Mouse (Mus musculus): ENCODE data around the gene Kif21a. TPM values are rescaled to one million over a fixed set of nuclear protein-coding genes. Genes with fewer than 3 reads are reported as not detected.
A peak's percentile ranks its signal among the peaks of the same experiment; 100 is the strongest.

The Kif21a gene
- 18.5 and 24.2 TPM in 2 replicates for polyA plus RNA-seq (2012; rRNA removed)

GRCm38 (mm10) chr15:91049496-91050441 lies at the start of gene Kif21a:
Gene Kif21a, minus strand, starts transcription at chr15:91049948.
- H3K4me3 ChIP-seq (ENCODE audit: insufficient read depth, low read depth, low read length): peak within 1 kb of the TSS; percentile 86
- DNase-seq: peak; percentile 87
- H3K27ac ChIP-seq (ENCODE audit: insufficient read depth, low read depth, low read length): peak within 1 kb of the TSS; percentile 53
- WGBS: 2% methylated on average over 85 of the region's 89 CpGs
- H3K27me3 ChIP-seq (replicated peaks; ENCODE audit: control insufficient read depth, insufficient read depth, low read length): no peaks in the 10 kb centered on the region
- TF ChIP-seq CTCF (conservative IDR thresholded peaks at IDR 0.05; ENCODE audit: insufficient read depth, insufficient read length, low read depth, low read length) (no peak), POLR2A (IDR thresholded peaks at IDR 0.05; ENCODE audit: low read depth, low read length) (no peak)
- no peaks in the 10 kb centered on the region for H3K36me3 ChIP-seq (ENCODE audit: control insufficient read depth, insufficient read depth, low read length)
- H3K4me1 ChIP-seq (ENCODE audit: control insufficient read depth, insufficient read depth, low read length): peaks cover 11% of the 10 kb centered on the region; the same call in 1 of the 2 replicates

GRCm38 (mm10) chr15:91096606-91097005 lies 46.9 kb upstream of the Kif21a start:
- no peak for DNase-seq
- no peak for TF ChIP-seq POLR2A (IDR thresholded peaks at IDR 0.05; ENCODE audit: low read depth, low read length)
- no peak for TF ChIP-seq CTCF (conservative IDR thresholded peaks at IDR 0.05; ENCODE audit: insufficient read depth, insufficient read length, low read depth, low read length)
- Histone ChIP-seq H3K27ac (ENCODE audit: insufficient read depth, low read depth, low read length) (no peak overlapping the region), H3K4me1 (ENCODE audit: control insufficient read depth, insufficient read depth, low read length) (no peaks in the 10 kb centered on the region), H3K36me3 (ENCODE audit: control insufficient read depth, insufficient read depth, low read length) (no peaks in the 10 kb centered on the region), H3K4me3 (ENCODE audit: insufficient read depth, low read depth, low read length) (no peak overlapping the region), H3K27me3 (replicated peaks; ENCODE audit: control insufficient read depth, insufficient read depth, low read length) (no peaks in the 10 kb centered on the region)
- WGBS: 88% methylated on average over 6 of the region's 6 CpGs

DNA sequence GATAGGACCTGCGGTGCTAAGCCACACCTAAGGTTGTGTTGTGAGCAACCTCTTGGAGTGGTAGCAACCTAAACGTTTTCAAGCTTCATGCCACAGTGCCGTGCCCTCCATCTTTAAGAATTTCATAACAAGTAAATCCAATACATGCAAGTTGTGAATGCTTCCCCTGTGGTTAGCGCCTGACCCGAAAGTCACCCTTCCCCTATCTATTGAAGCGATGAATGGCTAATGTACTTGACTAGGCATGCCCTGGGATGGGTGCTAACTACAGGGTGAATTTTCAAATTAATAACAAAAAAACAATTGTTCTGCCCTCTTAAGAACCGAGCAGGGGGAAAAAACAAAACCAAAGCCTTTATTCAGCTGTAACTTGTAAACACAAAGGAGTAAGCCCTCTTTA lies 39.7 kb upstream of the Kif21a start:
- TF ChIP-seq CTCF (conservative IDR thresholded peaks at IDR 0.05; ENCODE audit: insufficient read depth, insufficient read length, low read depth, low read length): no peak
- no peak for TF ChIP-seq POLR2A (IDR thresholded peaks at IDR 0.05; ENCODE audit: low read depth, low read length)
- H3K27me3 ChIP-seq (replicated peaks; ENCODE audit: control insufficient read depth, insufficient read depth, low read length): no peaks in the 10 kb centered on the region
- H3K4me1 ChIP-seq (ENCODE audit: control insufficient read depth, insufficient read depth, low read length): no peaks in the 10 kb centered on the region
- no peak for DNase-seq
- H3K36me3 ChIP-seq (ENCODE audit: control insufficient read depth, insufficient read depth, low read length): no peaks in the 10 kb centered on the region
- no peak overlapping the region for H3K27ac ChIP-seq (ENCODE audit: insufficient read depth, low read depth, low read length)
- WGBS: 85% methylated on average over 7 of the region's 7 CpGs
- H3K4me3 ChIP-seq (ENCODE audit: insufficient read depth, low read depth, low read length): no peak overlapping the region

DNA sequence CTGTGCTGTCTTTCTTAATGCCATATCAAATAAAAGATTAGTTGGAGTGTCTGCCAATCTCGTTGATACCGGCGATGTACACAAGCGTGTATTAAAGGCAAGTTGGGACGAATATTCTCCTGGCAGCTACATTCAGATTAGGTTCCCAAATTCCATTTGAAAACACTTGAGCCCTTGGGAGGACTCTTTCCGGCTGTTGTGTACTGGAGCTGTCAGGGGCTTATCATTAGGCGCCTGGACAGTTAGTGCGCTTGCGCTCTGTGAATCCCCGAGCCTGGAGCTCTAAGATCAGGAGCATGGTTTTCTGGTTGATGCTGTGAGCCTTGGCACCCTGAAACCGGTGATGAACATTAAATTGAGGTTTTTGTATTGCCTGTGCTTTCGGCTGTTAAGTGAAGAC lies 38.3 kb upstream of the Kif21a start:
- no peaks in the 10 kb centered on the region for H3K27me3 ChIP-seq (replicated peaks; ENCODE audit: control insufficient read depth, insufficient read depth, low read length)
- no peak for DNase-seq
- WGBS: 89% methylated on average over 12 of the region's 12 CpGs
- TF ChIP-seq CTCF (conservative IDR thresholded peaks at IDR 0.05; ENCODE audit: insufficient read depth, insufficient read length, low read depth, low read length): no peak
- no peak for TF ChIP-seq POLR2A (IDR thresholded peaks at IDR 0.05; ENCODE audit: low read depth, low read length)
- H3K4me1 ChIP-seq (ENCODE audit: control insufficient read depth, insufficient read depth, low read length): no peaks in the 10 kb centered on the region
- no peaks in the 10 kb centered on the region for H3K36me3 ChIP-seq (ENCODE audit: control insufficient read depth, insufficient read depth, low read length)
- no peak overlapping the region for H3K4me3 ChIP-seq (ENCODE audit: insufficient read depth, low read depth, low read length)
- H3K27ac ChIP-seq (ENCODE audit: insufficient read depth, low read depth, low read length): no peak overlapping the region

DNA sequence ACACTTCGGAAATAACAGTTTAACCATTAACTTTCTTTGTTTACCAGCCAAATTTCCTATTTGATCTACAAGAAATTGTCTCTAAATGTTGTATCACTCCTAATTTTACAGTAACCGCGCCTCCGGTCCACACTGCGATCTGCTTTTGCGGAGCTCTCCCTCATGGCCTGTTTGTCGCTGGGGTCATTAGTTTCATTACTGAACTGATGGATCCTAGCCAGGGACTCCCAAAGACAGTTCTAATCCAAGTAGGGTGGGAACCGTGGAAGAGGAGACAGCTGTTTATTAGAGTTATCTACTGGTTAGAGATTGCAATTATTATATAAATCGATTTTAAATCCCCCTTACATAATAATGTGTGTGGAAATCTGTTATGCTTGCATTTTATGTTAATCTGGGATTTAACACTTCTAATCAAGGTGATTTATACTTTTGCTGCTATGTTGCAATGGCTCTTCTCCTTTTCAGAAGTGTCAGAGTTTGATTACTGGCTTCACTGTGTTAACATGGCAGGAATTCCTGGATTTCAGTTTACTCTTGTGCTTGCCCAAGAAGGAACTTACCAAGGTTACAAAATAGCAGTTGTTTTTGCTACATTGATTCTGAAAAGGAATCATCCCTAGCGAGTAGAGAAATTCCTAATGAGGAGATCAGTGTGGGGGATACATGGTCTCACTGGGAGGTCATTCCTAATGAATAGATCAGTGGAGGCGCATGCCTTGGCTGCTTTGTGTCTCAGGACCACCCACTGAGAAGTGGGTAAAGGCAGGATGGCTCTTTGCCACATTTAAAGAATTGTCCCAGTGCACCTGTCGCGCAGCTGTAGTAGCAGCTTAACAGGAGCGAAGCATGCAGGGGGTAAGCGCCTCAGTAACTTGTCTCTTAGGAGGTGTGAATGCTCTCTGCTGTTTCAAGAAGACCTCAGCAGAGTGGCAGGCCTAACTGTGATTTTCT lies 28.0 kb upstream of the Kif21a start:
- Histone ChIP-seq H3K36me3 (ENCODE audit: control insufficient read depth, insufficient read depth, low read length) (no peaks in the 10 kb centered on the region), H3K4me1 (ENCODE audit: control insufficient read depth, insufficient read depth, low read length) (no peaks in the 10 kb centered on the region), H3K27me3 (replicated peaks; ENCODE audit: control insufficient read depth, insufficient read depth, low read length) (no peaks in the 10 kb centered on the region), H3K4me3 (ENCODE audit: insufficient read depth, low read depth, low read length) (no peak overlapping the region), H3K27ac (ENCODE audit: insufficient read depth, low read depth, low read length) (no peak overlapping the region)
- TF ChIP-seq POLR2A (IDR thresholded peaks at IDR 0.05; ENCODE audit: low read depth, low read length) (no peak), CTCF (conservative IDR thresholded peaks at IDR 0.05; ENCODE audit: insufficient read depth, insufficient read length, low read depth, low read length) (no peak)
- DNase-seq: no peak
- WGBS: 51% methylated on average over 15 of the region's 15 CpGs

DNA sequence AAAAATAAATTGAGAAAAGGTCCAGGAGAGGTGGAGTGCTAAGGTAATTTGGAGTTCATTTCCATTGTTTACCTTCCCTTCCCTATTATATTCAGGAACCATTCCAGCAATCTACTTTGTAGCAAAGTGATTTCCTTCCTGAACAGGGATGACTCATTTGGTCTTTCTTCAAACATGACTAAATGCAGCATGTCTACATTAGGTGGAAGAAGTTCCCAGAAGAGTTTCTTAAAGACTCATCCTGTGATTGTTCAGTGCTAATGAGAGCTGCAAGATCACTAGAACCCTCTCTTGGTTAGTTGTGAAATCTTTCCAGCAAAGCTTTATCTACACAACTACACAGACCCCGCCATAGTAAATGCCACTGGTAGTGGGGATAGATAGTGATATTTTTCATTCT lies 22.7 kb upstream of the Kif21a start:
- no peak for DNase-seq
- 83% methylated on average over 1 of the region's 1 CpGs for WGBS
- Histone ChIP-seq H3K27me3 (replicated peaks; ENCODE audit: control insufficient read depth, insufficient read depth, low read length) (no peaks in the 10 kb centered on the region), H3K4me1 (ENCODE audit: control insufficient read depth, insufficient read depth, low read length) (no peaks in the 10 kb centered on the region), H3K4me3 (ENCODE audit: insufficient read depth, low read depth, low read length) (no peak overlapping the region), H3K27ac (ENCODE audit: insufficient read depth, low read depth, low read length) (no peak overlapping the region), H3K36me3 (ENCODE audit: control insufficient read depth, insufficient read depth, low read length) (no peaks in the 10 kb centered on the region)
- TF ChIP-seq POLR2A (IDR thresholded peaks at IDR 0.05; ENCODE audit: low read depth, low read length) (no peak), CTCF (conservative IDR thresholded peaks at IDR 0.05; ENCODE audit: insufficient read depth, insufficient read length, low read depth, low read length) (no peak)
